Mouse (Mus musculus) small intestine, adult 2 months (tissue): ENCODE measurements around the gene Cars2.

Experiments used
- CTCF ChIP-seq: fragments of 200-500 bp; IDR thresholded peaks from 2 replicates; pipeline ENCODE4 v1.5.1; 2012; ENCODE audit warnings: low read depth, mild to moderate bottlenecking, control low read depth, inconsistent platforms, low read length, moderate library complexity, mixed read lengths; ENCODE audit not compliant: insufficient replicate concordance, insufficient read length; ENCODE audit errors: extremely low read depth
- POLR2A ChIP-seq: fragments of 200-500 bp; IDR thresholded peaks from 2 replicates; pipeline ENCODE4 v1.6.1; 2012; ENCODE audit warnings: low read depth, mild to moderate bottlenecking, control low read depth, inconsistent platforms, low read length, moderate library complexity

GRCm38 (mm10) chr8:11544386-11544785, 6.2 kb downstream of the Cars2 start:
- TF ChIP-seq POLR2A (no peak), CTCF (peak; percentile 73; the same call in 1 of the 2 replicates)
